Mouse (Mus musculus) olfactory bulb, adult 2 months (tissue): Measurements from ENCODE around the gene Hspa4l. TPM values are rescaled to one million over a fixed set of nuclear protein-coding genes. Genes with fewer than 3 reads are reported as not detected.

Source experiments
- H3K27ac ChIP-seq: fragments of 200-500 bp; 2 replicates; pipeline ENCODE4 v1.5.1; 2012; ENCODE audit warnings: low read depth, low read length; ENCODE audit not compliant: insufficient read depth
- H3K4me1 ChIP-seq: fragments of 200-500 bp; 2 replicates; pipeline ENCODE4 v1.6.1; 2012; ENCODE audit warnings: low read length; ENCODE audit not compliant: control insufficient read depth, insufficient read depth
- H3K4me3 ChIP-seq: fragments of 200-500 bp; 2 replicates; pipeline ENCODE4 v1.5.1; 2012; ENCODE audit warnings: mild to moderate bottlenecking, low read depth, low read length, moderate library complexity; ENCODE audit not compliant: insufficient read depth
- CTCF ChIP-seq: fragments of 200-500 bp; IDR thresholded peaks from 2 replicates; pipeline ENCODE4 v1.5.1; 2012; ENCODE audit warnings: low read depth, mild to moderate bottlenecking, low read length, moderate library complexity; ENCODE audit not compliant: insufficient read depth
- POLR2A ChIP-seq: fragments of 200-500 bp; IDR thresholded peaks from 2 replicates; pipeline ENCODE4 v1.6.1; 2012; ENCODE audit warnings: mild to moderate bottlenecking, low read depth, low read length, moderate library complexity; ENCODE audit not compliant: insufficient read depth
- WGBS: fragments of 180-500 bp; shearing (Covaris S2); methylation state at CpG from one replicate; pipeline ENCODE4 v1.1.7; 2018; 5-methylcytosine and 5-hydroxymethylcytosine counted together
- polyA plus RNA-seq: library from polyadenylated mRNA; stranded (reverse); fragments of >200 nt; gene quantifications from 2 replicates; pipeline ENCODE4 v1.2.4, GENCODE M21; 2012; ENCODE audit warnings: low replicate concordance; ENCODE audit not compliant: missing spikeins, insufficient read depth, insufficient read length

Gene Hspa4l
- polyA plus RNA-seq, 1 experiment = not detected

- peak overlapping the region; percentile 79 for H3K4me3 ChIP-seq
- peaks cover 2% of the 10 kb centered on the region; the same call in 1 of the 2 replicates for H3K4me1 ChIP-seq
- no peak for TF ChIP-seq CTCF
- TF ChIP-seq POLR2A = peak; percentile 87
- WGBS = under 1% methylated on average over 66 of the region's 93 CpGs
- peak overlapping the region; percentile 64 for H3K27ac ChIP-seq
Measured at GRCm38 (mm10) chr3:40744836-40745660, 753 bp downstream of the Hspa4l start.

GRCm38 (mm10) chr3:40745661-40746547 lies 1.6 kb downstream of the Hspa4l start:
- Histone ChIP-seq H3K27ac (peak overlapping the region; percentile 64), H3K4me3 (peak overlapping the region; percentile 79), H3K4me1 (peaks cover 2% of the 10 kb centered on the region; the same call in 1 of the 2 replicates)
- TF ChIP-seq POLR2A = no peak
- TF ChIP-seq CTCF = no peak
- WGBS = under 1% methylated on average over 37 of the region's 37 CpGs

GRCm38 (mm10) chr3:40760746-40761145 lies 16.5 kb downstream of the Hspa4l start:
- TF ChIP-seq CTCF (no peak), POLR2A (no peak)
- no peak overlapping the region for H3K27ac ChIP-seq
- 78% methylated on average over 3 of the region's 3 CpGs for WGBS
- H3K4me3 ChIP-seq = no peak overlapping the region
- H3K4me1 ChIP-seq = no peaks in the 10 kb centered on the region

GRCm38 (mm10) chr3:40761312-40761711 lies 17.0 kb downstream of the Hspa4l start:
- Histone ChIP-seq H3K4me1 (no peaks in the 10 kb centered on the region), H3K4me3 (no peak overlapping the region), H3K27ac (no peak overlapping the region)
- no peak for TF ChIP-seq POLR2A
- WGBS = 53% methylated on average over 2 of the region's 2 CpGs

GRCm38 (mm10) chr3:40793783-40794182 lies 49.5 kb downstream of the Hspa4l start:
- Histone ChIP-seq H3K4me1 (no peaks in the 10 kb centered on the region), H3K27ac (no peak overlapping the region), H3K4me3 (no peak overlapping the region)
- 89% methylated on average over 2 of the region's 2 CpGs for WGBS
- TF ChIP-seq POLR2A (no peak), CTCF (no peak)

GRCm38 (mm10) chr3:40798054-40798453 lies 53.8 kb downstream of the Hspa4l start:
- H3K27ac ChIP-seq = no peak overlapping the region
- H3K4me3 ChIP-seq = no peak overlapping the region
- TF ChIP-seq POLR2A (no peak), CTCF (no peak)
- WGBS = 61% methylated on average over 1 of the region's 1 CpGs
- H3K4me1 ChIP-seq = peaks cover 5% of the 10 kb centered on the region

GRCm38 (mm10) chr3:40798500-40798899 lies 54.2 kb downstream of the Hspa4l start:
- no peak for TF ChIP-seq POLR2A
- no peak for TF ChIP-seq CTCF
- no peak overlapping the region for H3K27ac ChIP-seq
- peaks cover 5% of the 10 kb centered on the region for H3K4me1 ChIP-seq
- 34% methylated on average over 7 of the region's 7 CpGs for WGBS
- no peak overlapping the region for H3K4me3 ChIP-seq

GRCm38 (mm10) chr3:40799530-40800372 lies 55.5 kb downstream of the Hspa4l start, which contains the start of gene Plk4:
TSS of gene Plk4 (plus strand) at chr3:40800019.
- Histone ChIP-seq H3K4me3 (peak within 1 kb of the TSS; percentile 81), H3K27ac (no peak within 1 kb of the TSS), H3K4me1 (peaks cover 5% of the 10 kb centered on the region)
- TF ChIP-seq POLR2A (no peak), CTCF (no peak)
- 2% methylated on average over 66 of the region's 66 CpGs for WGBS
